Mouse (Mus musculus) heart, adult 8-10 months (tissue): Measurements from ENCODE around the gene Irf2. TPM values are rescaled to one million over a fixed set of nuclear protein-coding genes. Genes with fewer than 3 reads are reported as not detected.

Experiments
- DNase-seq: peaks from one replicate; pipeline ENCODE4 v3.0.0; 2022; ENCODE audit warnings: low spot score
- total RNA-seq, 4 experiments: library from RNA; stranded (reverse); gene quantifications; 2 replicates each; pipeline ENCODE4 v1.2.4; 2022

Irf2 gene
- total RNA-seq, 4 experiments from 2014 or later = 26.0 to 34.6 (median 27.6) TPM

- DNase-seq = no peak
Observed at GRCm38 (mm10) chr8:46801153-46801684, 61.7 kb downstream of the Irf2 start.

DNA sequence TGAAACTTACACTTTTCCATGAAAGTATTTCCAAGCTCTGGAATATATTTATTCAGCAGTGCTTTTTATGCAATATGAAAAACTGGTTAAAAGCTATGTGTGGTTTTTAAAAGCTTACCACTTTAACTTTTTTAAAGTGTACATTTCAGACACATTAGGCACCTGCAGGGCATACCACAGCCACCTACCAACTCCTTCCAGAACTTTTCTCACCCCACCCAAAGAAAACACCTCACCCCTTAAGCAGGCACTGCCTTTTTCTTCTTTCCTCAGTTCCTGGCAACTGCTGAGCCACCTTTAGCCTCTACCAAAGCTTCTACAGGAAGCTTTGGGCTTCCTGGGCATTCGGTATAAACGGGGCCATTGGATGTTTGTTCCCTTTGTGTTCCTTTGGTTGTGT is 62.5 kb downstream of the Irf2 start:
- no peak for DNase-seq

DNA sequence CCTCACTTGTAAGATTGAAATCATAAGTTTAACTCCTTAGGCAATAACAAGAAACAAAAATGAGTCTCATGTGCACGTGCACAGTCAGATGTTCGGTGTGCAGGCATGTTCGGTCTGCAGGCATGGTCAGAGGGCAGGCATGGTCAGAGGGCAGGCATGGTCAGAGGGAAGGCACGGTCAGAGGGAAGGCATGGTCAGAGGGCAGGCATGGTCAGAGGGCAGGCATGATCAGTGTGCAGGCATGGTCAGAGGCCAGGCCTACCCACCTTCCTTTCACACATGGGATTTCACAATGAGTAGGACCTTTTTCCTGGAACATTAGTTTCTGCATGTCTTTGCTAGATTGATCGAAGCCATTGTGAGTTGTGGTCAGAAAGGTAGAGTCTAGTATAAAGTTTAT is 65.2 kb downstream of the Irf2 start:
- no peak for DNase-seq

- peak; percentile 49 for DNase-seq
Observed at GRCm38 (mm10) chr8:46811021-46811622, 71.6 kb downstream of the Irf2 start.

- no peak for DNase-seq
Observed at GRCm38 (mm10) chr8:46811944-46812343, 72.4 kb downstream of the Irf2 start.

DNA sequence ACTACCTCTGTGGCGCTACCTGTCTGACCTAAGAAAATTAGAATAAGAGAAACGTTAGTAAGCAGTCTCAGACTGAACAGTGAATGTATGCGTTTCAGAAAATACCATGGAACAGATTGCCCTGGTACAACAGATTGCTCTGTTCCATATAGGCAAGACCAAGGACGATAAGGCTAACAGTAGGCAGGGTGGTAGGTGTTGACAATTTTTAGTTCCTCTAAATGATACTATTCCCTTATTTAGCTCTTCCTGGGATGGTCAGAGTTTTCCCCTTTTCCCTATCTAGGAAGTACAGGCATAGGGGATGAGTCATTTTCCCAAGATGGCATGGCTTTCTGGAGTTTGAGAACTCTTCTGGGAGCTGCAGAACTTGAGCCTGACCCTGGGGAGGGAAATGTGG is 73.4 kb downstream of the Irf2 start:
- no peak for DNase-seq

DNA sequence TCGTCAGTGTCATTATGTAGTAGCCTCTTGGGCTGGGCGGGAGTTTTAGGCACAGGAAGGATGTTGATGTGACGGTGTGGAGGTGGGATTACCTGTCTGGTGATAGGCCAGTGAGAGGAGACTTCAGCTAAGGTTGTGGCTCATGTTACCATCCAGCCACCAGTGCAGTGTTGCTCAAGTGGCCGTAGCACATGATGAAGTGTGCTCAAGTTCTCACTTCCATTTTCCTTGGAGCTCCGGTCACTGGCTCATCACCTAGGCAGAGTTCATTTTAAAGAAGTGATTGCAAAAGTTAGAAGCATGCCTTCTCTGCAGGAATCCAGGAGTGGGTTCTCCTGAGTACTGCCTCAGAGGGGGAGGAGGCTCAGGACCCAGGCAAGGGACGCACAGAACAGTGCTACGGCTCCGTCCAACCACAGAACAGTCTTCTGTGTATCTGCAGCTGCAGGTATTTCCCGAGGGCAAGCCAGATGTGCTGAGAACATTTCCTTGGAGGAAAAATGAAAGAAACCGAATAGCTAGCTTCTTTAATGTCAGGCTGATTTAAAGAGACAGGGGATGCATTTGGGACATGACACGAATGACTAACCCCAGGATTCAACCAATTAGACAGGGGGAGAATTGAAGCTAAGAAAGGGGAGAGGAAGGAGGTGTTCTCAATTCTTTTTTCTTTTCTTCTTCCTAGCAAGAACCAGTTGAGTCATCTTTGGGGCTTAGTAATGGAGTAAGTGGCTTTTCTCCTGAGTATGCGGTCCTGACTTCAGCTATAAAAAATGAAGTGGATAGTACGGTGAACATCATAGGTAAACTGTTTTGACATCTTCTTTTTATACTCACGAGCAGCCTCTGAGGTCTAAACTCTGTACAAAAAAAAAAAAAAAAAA is 78.8 kb downstream of the Irf2 start:
- DNase-seq = no peak

GRCm38 (mm10) chr8:46818990-46819288 is 79.4 kb downstream of the Irf2 start:
- DNase-seq = no peak

- no peak for DNase-seq
Observed at GRCm38 (mm10) chr8:46828734-46829413, 89.3 kb downstream of the Irf2 start.

DNA sequence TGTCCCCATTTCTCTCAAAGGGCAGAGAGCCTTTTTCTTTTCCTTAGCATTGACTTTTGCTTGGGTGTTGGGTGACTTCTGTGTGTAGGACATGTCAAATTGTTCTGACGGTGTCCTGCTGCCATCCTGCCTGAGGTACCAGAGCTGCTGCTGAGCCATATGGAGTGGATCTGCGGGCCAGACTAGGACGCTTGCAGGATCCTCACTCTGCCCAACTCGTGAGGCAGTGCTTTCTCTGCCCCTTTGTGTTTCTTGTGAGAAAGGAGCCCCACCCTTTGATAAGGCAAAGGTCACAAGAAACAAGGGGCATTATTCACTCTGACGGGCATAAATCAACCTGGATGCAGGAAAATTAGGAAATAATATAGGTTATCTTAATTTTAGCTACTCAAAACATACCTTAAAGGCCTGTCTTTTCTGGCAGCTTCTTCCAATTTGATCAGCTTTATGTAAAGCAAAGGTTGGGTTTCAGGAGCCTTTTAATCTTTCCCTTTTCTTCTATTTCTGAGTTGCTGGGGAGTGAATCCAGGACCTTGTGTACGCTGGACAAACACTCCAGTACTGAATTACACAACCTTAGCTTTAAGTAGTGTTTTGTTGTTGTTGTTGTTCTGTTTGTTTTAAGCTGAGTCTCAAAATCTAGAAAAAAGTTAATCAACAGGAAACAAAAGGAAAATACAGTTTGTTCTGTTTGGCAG is 90.0 kb downstream of the Irf2 start:
- no peak for DNase-seq

- no peak for DNase-seq
Observed at GRCm38 (mm10) chr8:46830112-46830855, 90.8 kb downstream of the Irf2 start.

DNA sequence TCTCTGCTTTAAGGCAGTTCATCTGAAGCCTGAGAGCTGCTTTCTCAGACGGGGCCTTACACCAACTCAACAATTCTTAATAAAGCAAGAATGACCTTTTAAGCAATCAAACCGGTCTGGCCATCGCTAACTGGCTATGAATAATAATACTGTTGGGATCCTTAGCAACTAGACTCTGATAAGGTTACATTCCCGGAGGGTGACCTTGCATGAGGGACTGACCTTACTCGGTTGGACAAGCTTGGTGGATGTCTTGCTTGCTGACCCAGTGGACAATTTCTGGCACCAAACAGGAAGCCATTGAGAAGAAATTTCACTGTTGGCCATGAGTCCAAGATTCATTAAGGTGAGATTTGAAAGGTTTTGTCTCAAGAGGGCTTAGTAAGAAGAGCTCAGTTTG is 92.4 kb downstream of the Irf2 start:
- no peak for DNase-seq

- DNase-seq = no peak
Observed at GRCm38 (mm10) chr8:46832399-46832798, 92.9 kb downstream of the Irf2 start.

- no peak for DNase-seq
Observed at GRCm38 (mm10) chr8:46833763-46834162, 94.2 kb downstream of the Irf2 start.

GRCm38 (mm10) chr8:46834440-46834839 is 94.9 kb downstream of the Irf2 start:
- no peak for DNase-seq

DNA sequence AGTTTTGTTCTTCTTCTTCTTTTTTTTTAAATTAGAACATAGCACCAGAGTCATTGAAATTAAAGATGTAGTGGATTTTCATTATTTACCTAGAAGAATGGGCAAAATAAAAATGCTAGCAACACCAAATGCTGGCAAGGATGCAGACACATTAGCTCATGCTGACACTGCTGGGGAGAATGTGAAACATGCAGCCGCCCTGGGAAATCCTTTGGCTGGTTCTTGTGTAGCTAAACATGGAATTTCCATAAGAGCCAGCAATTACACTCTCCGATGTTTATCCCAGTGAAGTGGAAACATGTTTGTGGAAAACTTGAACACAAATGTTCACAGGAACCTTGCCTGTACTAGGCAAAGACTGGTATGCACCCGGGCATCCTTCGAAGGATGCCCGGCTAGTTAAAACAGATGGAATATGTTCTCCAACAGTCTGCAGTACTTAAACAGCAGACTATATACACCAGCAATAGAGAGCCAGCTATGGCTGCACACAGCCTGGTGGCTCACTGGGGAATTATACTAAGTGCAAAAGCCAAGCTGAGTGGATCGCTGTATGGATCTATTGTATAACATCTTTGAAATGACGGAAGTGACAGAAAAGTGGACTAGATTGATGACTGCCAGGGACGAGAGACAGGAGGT is 96.6 kb downstream of the Irf2 start:
- peak; percentile 36 for DNase-seq

DNA sequence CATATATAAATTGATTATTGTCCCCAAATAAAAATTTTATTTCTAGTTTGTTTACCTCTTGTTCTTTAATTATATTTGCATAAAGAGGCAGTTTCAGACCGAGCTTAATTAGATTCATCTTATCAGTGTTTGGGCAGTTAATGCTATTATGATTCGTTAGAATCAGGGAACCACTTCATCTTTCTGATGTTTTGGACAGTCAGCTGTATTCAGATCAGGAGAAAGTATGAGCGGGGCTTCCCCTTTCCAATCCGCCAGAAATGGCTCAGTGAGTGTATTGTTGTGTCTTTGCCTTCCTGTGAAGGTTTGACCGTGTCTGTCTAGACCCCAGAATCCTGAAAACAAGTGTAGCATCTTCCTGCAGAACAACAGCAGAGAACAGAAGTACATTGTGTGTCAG is 97.4 kb downstream of the Irf2 start:
- DNase-seq = no peak

- DNase-seq = no peak
Observed at GRCm38 (mm10) chr8:46838052-46838451, 98.5 kb downstream of the Irf2 start.

- DNase-seq = no peak
Observed at GRCm38 (mm10) chr8:46840390-46840789, 100.9 kb downstream of the Irf2 start.

GRCm38 (mm10) chr8:46840791-46841190 is 101.3 kb downstream of the Irf2 start:
- DNase-seq = no peak
